Mouse (Mus musculus): ENCODE data around the gene Dnah17. TPM values are rescaled to one million over a fixed set of nuclear protein-coding genes. Genes with fewer than 3 reads are reported as not detected.

Dnah17 gene
- polyA plus RNA-seq, 1 experiment from 2014 or later = 0.32 TPM

Small RNA genes lying within 50 kb of the gene (microRNA-seq; reads per million reads assigned to microRNA genes)
- not detected for gene Mir6933

Other genes starting within 250 kb of the Dnah17 start
- 8.3 and 8.8 TPM in 2 replicates for gene Socs3, start 160.6 kb downstream of the Dnah17 start, polyA plus RNA-seq (2015; fragmentation: Nextera tagmentation; extraction: Ambion mirVana)
- 47.4 and 47.6 TPM in 2 replicates for gene Pgs1, start 144.3 kb downstream of the Dnah17 start, polyA plus RNA-seq (2015; fragmentation: Nextera tagmentation; extraction: Ambion mirVana)
- 24.0 and 24.4 TPM in 2 replicates for gene Cyth1, start 118.0 kb upstream of the Dnah17 start, polyA plus RNA-seq (2015; fragmentation: Nextera tagmentation; extraction: Ambion mirVana)
- 16.0 and 17.6 TPM in 2 replicates for gene Usp36, start 159.6 kb upstream of the Dnah17 start, polyA plus RNA-seq (2015; fragmentation: Nextera tagmentation; extraction: Ambion mirVana)
- 0.22 and 0.26 TPM in 2 replicates for gene Cep295nl, start 211.9 kb upstream of the Dnah17 start, polyA plus RNA-seq (2015; fragmentation: Nextera tagmentation; extraction: Ambion mirVana)
- 45.7 and 48.1 TPM in 2 replicates for gene Timp2, start 225.1 kb upstream of the Dnah17 start, polyA plus RNA-seq (2015; fragmentation: Nextera tagmentation; extraction: Ambion mirVana)

Measured in hindbrain, embryonic 13.5 days (tissue).